Mouse (Mus musculus) midbrain, embryonic 11.5 days (tissue): ENCODE results near the gene Rpl7a. TPM values are rescaled to one million over a fixed set of nuclear protein-coding genes. Genes with fewer than 3 reads are reported as not detected.
"Not testable (repeated sequence)": the region's sequence is repeated elsewhere in the genome, so short reads cannot be mapped to it uniquely, and the experiment has no call there.

ENCODE experiments used
- ATAC-seq: fragments of 200-750 bp; cut with Nextera tagmentation; 2 replicates; pipeline ENCODE4 v1.8.0; 2017; ENCODE audit warnings: moderate TSS enrichment, moderate library complexity; ENCODE audit not compliant: low FRiP score
- DNase-seq: peaks from one replicate; pipeline ENCODE4 v3.0.0; 2015; ENCODE audit warnings: low spot score; ENCODE audit errors: missing footprints
- H3K27ac ChIP-seq: fragments of 300-500 bp; sonication (generic); 2 replicates; pipeline ENCODE4 v1.5.1; 2014; ENCODE audit warnings: low read depth, low read length
- H3K27me3 ChIP-seq: fragments of 300-500 bp; sonication (generic); 2 replicates; pipeline ENCODE4 v1.6.1; 2014; ENCODE audit warnings: mild to moderate bottlenecking, low read length, moderate library complexity, mixed read lengths; ENCODE audit not compliant: control insufficient read depth, insufficient read depth
- H3K36me3 ChIP-seq: fragments of 300-500 bp; sonication (generic); 2 replicates; pipeline ENCODE4 v1.6.1; 2014; ENCODE audit warnings: mild to moderate bottlenecking, low read length, moderate library complexity, mixed read lengths; ENCODE audit not compliant: control insufficient read depth, insufficient read depth
- H3K4me1 ChIP-seq: fragments of 300-500 bp; sonication (generic); 2 replicates; pipeline ENCODE4 v1.6.1; 2014; ENCODE audit warnings: low read length; ENCODE audit not compliant: control insufficient read depth, insufficient read depth
- H3K4me2 ChIP-seq: fragments of 300-500 bp; sonication (generic); 2 replicates; pipeline ENCODE4 v1.6.1; 2014; ENCODE audit warnings: mild to moderate bottlenecking, moderate library complexity
- H3K4me3 ChIP-seq: fragments of 300-500 bp; sonication (generic); 2 replicates; pipeline ENCODE4 v1.5.1; 2014; ENCODE audit warnings: low read depth, low read length
- H3K9ac ChIP-seq: fragments of 300-500 bp; sonication (generic); 2 replicates; pipeline ENCODE4 v1.6.1; 2014; ENCODE audit warnings: low read length
- H3K9me3 ChIP-seq: fragments of 300-500 bp; sonication (generic); 2 replicates; pipeline ENCODE4 v1.6.1; 2016; ENCODE audit warnings: low read length; ENCODE audit not compliant: control insufficient read depth
- WGBS: fragments of 180-500 bp; shearing (Covaris S2); extraction: QIAGEN DNeasy Blood & Tissue Kit; methylation state at CpG from one replicate; pipeline ENCODE4 v1.1.7; 2014; 5-methylcytosine and 5-hydroxymethylcytosine counted together
- polyA plus RNA-seq: library from polyadenylated mRNA; unstranded; fragments of >200 nt; fragmentation: Nextera tagmentation; extraction: Ambion mirVana; gene quantifications from 2 replicates; pipeline ENCODE4 v1.2.1, GENCODE M21; 2014

The Rpl7a gene
- polyA plus RNA-seq: 631 and 654 TPM in 2 replicates

DNA sequence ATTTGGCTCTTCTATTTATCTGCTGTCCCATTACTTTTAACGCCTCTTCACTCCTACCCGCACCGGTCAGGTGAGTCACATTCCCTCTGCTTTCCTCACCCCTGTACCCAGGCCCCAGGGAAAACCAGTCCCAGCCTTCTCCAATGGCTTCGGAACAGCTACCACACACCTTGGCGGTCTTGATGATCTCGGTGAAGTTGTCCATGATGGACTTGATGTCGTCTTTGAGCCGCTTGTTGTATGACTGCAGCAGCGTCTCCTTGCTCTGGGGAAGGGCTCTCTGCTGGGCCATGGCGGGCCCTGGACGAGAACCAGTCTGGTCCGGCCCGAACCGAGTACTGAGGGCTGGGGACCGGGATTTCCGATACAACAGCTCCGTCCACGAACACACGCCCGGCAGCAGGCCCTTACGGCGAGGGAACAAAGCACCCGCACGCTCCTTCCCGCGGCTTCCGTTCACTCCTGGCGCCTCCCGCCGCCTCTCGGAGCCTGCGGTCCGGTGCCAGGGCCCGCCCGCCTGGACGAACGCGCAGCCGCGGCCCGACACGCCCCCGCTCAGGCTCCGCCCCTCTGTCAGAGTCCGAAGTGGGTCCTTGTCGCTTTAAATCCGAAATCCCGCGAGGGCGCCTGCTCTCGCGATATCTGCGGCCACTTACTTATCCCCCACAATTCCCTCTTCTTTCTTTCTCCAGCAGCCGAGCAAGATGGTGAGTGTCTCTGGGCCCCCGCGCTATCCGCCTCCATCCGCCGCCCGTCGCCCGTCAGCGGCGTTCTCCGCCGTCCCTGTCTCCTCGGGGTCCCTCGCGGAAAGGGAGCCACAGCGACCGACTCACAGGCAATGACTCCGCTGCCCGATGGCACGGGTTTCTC lies at the start of gene Rpl7a, which contains the start of gene Med22:
Gene Rpl7a (plus strand): TSS at position 641 of the 870 bp plus-strand sequence.
Gene Med22 (minus strand): TSS at position 554 of the 870 bp plus-strand sequence.
- DNase-seq (peak; percentile 100), ATAC-seq (peak; percentile 90)
- Histone ChIP-seq H3K27ac (peak within 1 kb of the TSS; percentile 62), H3K4me2 (peak within 1 kb of the TSS; percentile 99), H3K9ac (peak within 1 kb of the TSS; percentile 89), H3K36me3 (peaks cover 31% of the 10 kb centered on the region), H3K4me1 (peaks cover 22% of the 10 kb centered on the region), H3K27me3 (no peaks in the 10 kb centered on the region), H3K4me3 (peak within 1 kb of the TSS; percentile 76), H3K9me3 (no peaks in the 10 kb centered on the region)
- WGBS: under 1% methylated on average over 55 of the region's 74 CpGs

DNA sequence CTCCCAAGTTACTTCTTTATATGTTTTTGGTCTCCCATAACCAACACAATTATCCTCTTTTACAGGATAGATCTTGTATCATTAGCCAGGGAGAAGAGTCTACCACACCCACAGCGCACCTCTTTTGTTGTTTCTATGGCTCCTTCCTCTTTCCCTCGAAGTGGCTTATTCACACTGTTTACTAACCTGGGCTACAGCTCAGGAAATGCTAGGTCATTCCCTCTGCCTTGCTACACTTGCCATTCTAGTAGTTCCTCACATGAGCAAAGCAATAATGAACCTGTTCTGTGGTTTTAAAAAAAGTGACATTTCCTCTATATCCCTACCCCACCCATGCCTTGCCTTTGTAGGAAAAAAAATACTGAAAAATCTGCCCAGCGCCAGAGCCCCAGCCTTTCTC lies 47.7 kb upstream of the Rpl7a start:
- no peak overlapping the region for H3K4me2 ChIP-seq
- ATAC-seq (no peak), DNase-seq (no peak)
- no peaks in the 10 kb centered on the region for H3K4me1 ChIP-seq
- H3K9me3 ChIP-seq: no peaks in the 10 kb centered on the region
- H3K27ac ChIP-seq: no peak overlapping the region
- H3K4me3 ChIP-seq: no peak overlapping the region
- no peaks in the 10 kb centered on the region for H3K36me3 ChIP-seq
- no peak overlapping the region for H3K9ac ChIP-seq
- WGBS: 78% methylated on average over 3 of the region's 3 CpGs
- no peaks in the 10 kb centered on the region for H3K27me3 ChIP-seq

DNA sequence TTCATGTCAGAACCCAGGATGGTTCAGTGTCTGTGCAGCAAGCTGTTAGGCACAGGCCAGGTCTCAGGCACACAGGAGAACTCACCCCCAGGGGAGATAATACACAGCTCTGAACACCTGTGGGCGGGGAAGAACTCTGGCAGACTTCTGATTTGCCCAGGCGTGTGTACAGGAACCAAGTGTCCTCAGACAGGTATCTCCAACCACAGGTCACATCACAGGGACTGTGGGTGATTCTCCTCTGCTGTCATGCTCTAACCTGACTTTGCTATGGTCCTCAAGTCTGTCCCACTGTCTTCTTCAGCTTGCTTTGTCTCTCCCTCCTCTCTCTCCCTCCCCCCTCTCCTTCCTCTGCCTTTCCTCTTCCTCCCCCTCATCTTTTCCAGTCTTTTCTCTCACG lies 45.7 kb upstream of the Rpl7a start, which contains the start of gene Abo:
Gene Abo (minus strand): TSS at position 101 of the 400 bp plus-strand sequence.
- H3K27me3 ChIP-seq: no peaks in the 10 kb centered on the region
- DNase-seq: no peak
- H3K4me3 ChIP-seq: no peak within 1 kb of the TSS
- no peak within 1 kb of the TSS for H3K4me2 ChIP-seq
- H3K27ac ChIP-seq: no peak within 1 kb of the TSS
- 67% methylated on average over 3 of the region's 3 CpGs for WGBS
- no peaks in the 10 kb centered on the region for H3K4me1 ChIP-seq
- no peaks in the 10 kb centered on the region for H3K9me3 ChIP-seq
- H3K9ac ChIP-seq: no peak within 1 kb of the TSS
- no peaks in the 10 kb centered on the region for H3K36me3 ChIP-seq
- no peak for ATAC-seq

DNA sequence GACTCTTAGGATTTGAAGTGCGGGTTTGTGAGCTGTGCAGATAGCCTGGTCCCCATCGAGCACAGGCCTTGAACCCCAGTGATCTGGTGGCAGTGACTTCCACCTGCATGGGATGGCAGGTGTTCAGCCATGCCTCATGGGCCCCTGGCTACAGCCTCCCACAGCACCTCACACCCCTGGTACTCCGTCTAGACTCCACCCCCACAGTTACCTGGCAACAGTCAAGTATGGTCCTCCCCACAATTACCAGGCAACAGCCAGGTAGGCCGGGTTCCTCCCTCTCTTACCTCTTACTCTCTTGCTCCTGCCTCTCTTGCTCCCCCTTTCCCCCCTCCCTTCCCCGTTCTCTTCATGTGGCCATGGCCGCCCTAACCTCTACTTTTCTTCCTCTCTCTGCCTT lies 39.9 kb upstream of the Rpl7a start:
- Histone ChIP-seq H3K27ac (no peak overlapping the region), H3K4me2 (no peak overlapping the region), H3K27me3 (no peaks in the 10 kb centered on the region), H3K9me3 (no peaks in the 10 kb centered on the region), H3K4me1 (no peaks in the 10 kb centered on the region), H3K36me3 (no peaks in the 10 kb centered on the region), H3K4me3 (no peak overlapping the region), H3K9ac (no peak overlapping the region)
- 66% methylated on average over 6 of the region's 6 CpGs for WGBS
- ATAC-seq (no peak), DNase-seq (no peak)

DNA sequence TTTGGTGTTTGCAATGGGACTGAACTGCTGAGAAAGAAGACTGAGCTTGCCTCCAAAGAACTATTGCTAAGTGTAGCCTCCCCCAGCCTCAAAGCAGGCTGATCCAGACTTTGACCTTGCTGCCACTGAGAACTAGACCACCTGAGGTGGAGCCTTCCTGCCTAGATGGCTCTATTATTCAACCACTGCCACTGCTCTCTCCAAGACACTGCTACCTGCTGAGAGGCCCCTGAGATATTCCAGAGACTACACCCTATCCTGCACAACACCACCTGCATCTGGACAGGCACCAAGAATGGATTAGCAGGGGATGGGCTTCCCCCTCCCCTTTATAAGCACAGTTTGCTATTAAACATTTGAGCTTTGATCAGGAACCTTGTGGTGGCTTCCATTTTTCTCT lies 32.0 kb upstream of the Rpl7a start:
- ATAC-seq (no peak), DNase-seq (no peak)
- H3K9me3 ChIP-seq: no peaks in the 10 kb centered on the region
- H3K27ac ChIP-seq: no peak overlapping the region
- H3K9ac ChIP-seq: no peak overlapping the region
- no peaks in the 10 kb centered on the region for H3K4me1 ChIP-seq
- H3K4me2 ChIP-seq: no peak overlapping the region
- H3K4me3 ChIP-seq: no peak overlapping the region
- H3K36me3 ChIP-seq: no peaks in the 10 kb centered on the region
- no peaks in the 10 kb centered on the region for H3K27me3 ChIP-seq

DNA sequence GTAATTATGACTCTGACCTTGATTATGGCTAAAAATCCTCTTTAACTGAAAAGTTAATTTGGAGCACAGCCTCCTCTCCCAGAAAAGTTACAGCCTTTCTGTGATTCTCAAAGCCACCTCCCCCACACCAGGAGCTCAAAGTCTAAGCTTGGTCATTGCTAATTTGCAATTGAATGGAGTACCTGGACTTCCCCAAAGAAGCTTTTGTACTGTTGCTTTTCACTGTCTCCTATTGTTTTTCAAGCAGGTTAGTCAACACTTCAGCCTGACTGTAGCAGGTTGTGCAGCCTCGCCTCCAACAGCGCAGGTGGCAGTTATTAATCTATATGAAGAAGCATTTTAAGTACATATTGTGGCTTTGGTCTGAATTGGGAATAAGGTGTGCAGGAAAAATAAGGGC lies 25.0 kb upstream of the Rpl7a start:
- ATAC-seq, H3K36me3 ChIP-seq, H3K4me3 ChIP-seq, H3K9ac ChIP-seq, H3K27me3 ChIP-seq, H3K4me1 ChIP-seq, DNase-seq, H3K27ac ChIP-seq, H3K4me2 ChIP-seq, H3K9me3 ChIP-seq: not testable (repeated sequence)
- 75% methylated on average over 2 of the region's 2 CpGs for WGBS

DNA sequence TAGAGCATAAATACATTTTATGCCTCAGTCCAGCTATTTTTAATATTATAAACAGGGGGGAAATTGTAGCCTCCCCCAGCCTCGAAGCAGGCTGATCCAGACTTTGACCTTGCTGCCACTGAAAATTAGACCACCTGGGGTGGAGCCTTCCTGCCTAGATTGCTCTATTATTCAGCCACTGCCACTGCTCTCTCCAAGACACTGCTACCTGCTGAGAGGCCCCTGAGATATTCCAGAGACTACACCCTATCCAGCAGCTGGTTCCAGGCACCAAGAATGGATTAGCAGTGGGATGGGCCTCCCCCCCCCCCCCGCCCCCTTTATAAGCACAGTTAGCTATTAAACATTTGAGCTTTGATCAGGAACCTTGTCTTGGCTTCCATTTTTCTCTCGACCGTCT lies 24.4 kb upstream of the Rpl7a start:
- H3K9me3 ChIP-seq, H3K27me3 ChIP-seq, H3K9ac ChIP-seq, ATAC-seq, H3K4me3 ChIP-seq, DNase-seq, H3K4me1 ChIP-seq, H3K27ac ChIP-seq, H3K4me2 ChIP-seq, H3K36me3 ChIP-seq: not testable (repeated sequence)
- WGBS: 56% methylated on average over 4 of the region's 4 CpGs

DNA sequence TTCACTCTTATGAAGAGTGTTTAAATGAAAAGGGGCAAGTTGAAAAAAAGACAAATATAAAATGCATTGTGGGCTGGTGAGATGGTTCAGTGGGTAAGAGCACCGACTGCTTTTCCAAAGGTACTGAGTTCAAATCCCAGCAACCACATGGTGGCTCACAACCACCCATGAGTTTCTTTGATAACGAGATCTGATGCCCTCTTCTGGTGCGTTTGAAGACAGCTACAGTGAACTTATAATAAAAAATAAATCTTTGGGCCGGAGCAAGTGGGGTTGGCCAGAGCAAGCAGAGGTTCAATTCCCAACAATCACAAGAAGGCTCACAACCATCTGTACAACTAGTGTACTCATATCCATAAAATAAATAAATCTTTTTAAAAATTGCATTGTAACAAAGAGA lies 14.7 kb upstream of the Rpl7a start:
- Histone ChIP-seq H3K36me3 (peaks cover 36% of the 10 kb centered on the region), H3K27ac (no peak overlapping the region), H3K4me2 (no peak overlapping the region), H3K27me3 (no peaks in the 10 kb centered on the region), H3K9ac (no peak overlapping the region), H3K4me3 (no peak overlapping the region), H3K4me1 (no peaks in the 10 kb centered on the region), H3K9me3 (no peaks in the 10 kb centered on the region)
- ATAC-seq: no peak
- no peak for DNase-seq
- 90% methylated on average over 4 of the region's 4 CpGs for WGBS

DNA sequence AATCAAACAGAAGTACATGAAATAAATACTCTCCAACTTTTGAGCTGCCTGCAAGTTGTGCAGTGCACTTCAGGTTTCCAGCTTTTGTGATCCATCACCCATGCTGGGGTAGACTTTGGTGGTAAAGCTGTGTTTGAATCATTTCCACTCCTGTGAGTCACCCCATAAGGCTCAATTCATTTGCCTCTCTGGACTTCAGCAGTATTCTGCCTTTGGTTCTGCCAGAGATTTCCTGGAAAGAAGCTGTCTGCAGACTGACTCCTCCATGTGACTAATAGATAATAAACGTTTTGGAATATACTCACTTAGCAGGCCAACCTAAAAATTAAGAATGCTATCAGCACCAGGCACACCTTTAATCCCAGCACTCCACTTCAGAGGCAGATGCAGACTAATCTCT lies 9.8 kb upstream of the Rpl7a start:
- peaks cover 18% of the 10 kb centered on the region for H3K4me1 ChIP-seq
- H3K4me2 ChIP-seq: no peak overlapping the region
- H3K9me3 ChIP-seq: no peaks in the 10 kb centered on the region
- H3K4me3 ChIP-seq: no peak overlapping the region
- H3K27me3 ChIP-seq: no peaks in the 10 kb centered on the region
- peaks cover 17% of the 10 kb centered on the region for H3K36me3 ChIP-seq
- ATAC-seq (no peak), DNase-seq (no peak)
- 71% methylated on average over 1 of the region's 1 CpGs for WGBS
- H3K9ac ChIP-seq: no peak overlapping the region
- H3K27ac ChIP-seq: no peak overlapping the region
